Mouse (Mus musculus): ENCODE results near the gene Epha5. TPM values are rescaled to one million over a fixed set of nuclear protein-coding genes. Genes with fewer than 3 reads are reported as not detected.

The Epha5 gene
- total and polyA plus RNA-seq, 2 experiments from 2014 or later: 55.7 to 68.0 TPM

- Histone ChIP-seq H3K27ac (no peak overlapping the region), H3K4me2 (ENCODE audit: low read depth, low read length) (no peak overlapping the region), H3K9me3 (ENCODE audit: low read length) (no peaks in the 10 kb centered on the region), H3K9ac (replicated peaks; ENCODE audit: low read length) (no peak overlapping the region), H3K4me3 (ENCODE audit: low read length) (no peak overlapping the region), H3K27me3 (ENCODE audit: insufficient read depth, low read length) (no peaks in the 10 kb centered on the region), H3K36me3 (ENCODE audit: insufficient read depth, low read length) (no peaks in the 10 kb centered on the region), H3K4me1 (ENCODE audit: insufficient read depth, low read length) (no peaks in the 10 kb centered on the region)
- no peak for TF ChIP-seq CTCF (IDR thresholded peaks at IDR 0.05; ENCODE audit: low read depth)
- WGBS: 92% methylated on average over 2 of the region's 2 CpGs
- no peak for DNase-seq (ENCODE audit: low spot score)
- ATAC-seq: no peak
These were observed 70.3 kb downstream of the Epha5 start for GRCm38 (mm10) chr5:84346728-84347499.

GRCm38 (mm10) chr5:84335834-84336465, 81.2 kb downstream of the Epha5 start:
- Histone ChIP-seq H3K4me2 (ENCODE audit: low read depth, low read length) (no peak overlapping the region), H3K27ac (no peak overlapping the region), H3K4me1 (ENCODE audit: insufficient read depth, low read length) (no peaks in the 10 kb centered on the region), H3K36me3 (ENCODE audit: insufficient read depth, low read length) (no peaks in the 10 kb centered on the region), H3K9ac (replicated peaks; ENCODE audit: low read length) (no peak overlapping the region), H3K4me3 (ENCODE audit: low read length) (no peak overlapping the region), H3K9me3 (ENCODE audit: low read length) (no peaks in the 10 kb centered on the region), H3K27me3 (ENCODE audit: insufficient read depth, low read length) (no peaks in the 10 kb centered on the region)
- ATAC-seq (no peak), DNase-seq (ENCODE audit: low spot score) (no peak)
- 76% methylated on average over 3 of the region's 3 CpGs for WGBS
- TF ChIP-seq CTCF (IDR thresholded peaks at IDR 0.05; ENCODE audit: low read depth): no peak

- no peak overlapping the region for H3K4me3 ChIP-seq (ENCODE audit: low read length)
- no peak overlapping the region for H3K27ac ChIP-seq
- TF ChIP-seq CTCF (IDR thresholded peaks at IDR 0.05; ENCODE audit: low read depth): no peak
- no peaks in the 10 kb centered on the region for H3K27me3 ChIP-seq (ENCODE audit: insufficient read depth, low read length)
- ATAC-seq: no peak
- H3K4me2 ChIP-seq (ENCODE audit: low read depth, low read length): no peak overlapping the region
- no peak overlapping the region for H3K9ac ChIP-seq (replicated peaks; ENCODE audit: low read length)
- no peaks in the 10 kb centered on the region for H3K36me3 ChIP-seq (ENCODE audit: insufficient read depth, low read length)
- H3K4me1 ChIP-seq (ENCODE audit: insufficient read depth, low read length): no peaks in the 10 kb centered on the region
- WGBS: 79% methylated on average over 6 of the region's 6 CpGs
- H3K9me3 ChIP-seq (ENCODE audit: low read length): no peaks in the 10 kb centered on the region
- DNase-seq (ENCODE audit: low spot score): no peak
These were observed 82.7 kb downstream of the Epha5 start for GRCm38 (mm10) chr5:84334481-84334880.

DNA sequence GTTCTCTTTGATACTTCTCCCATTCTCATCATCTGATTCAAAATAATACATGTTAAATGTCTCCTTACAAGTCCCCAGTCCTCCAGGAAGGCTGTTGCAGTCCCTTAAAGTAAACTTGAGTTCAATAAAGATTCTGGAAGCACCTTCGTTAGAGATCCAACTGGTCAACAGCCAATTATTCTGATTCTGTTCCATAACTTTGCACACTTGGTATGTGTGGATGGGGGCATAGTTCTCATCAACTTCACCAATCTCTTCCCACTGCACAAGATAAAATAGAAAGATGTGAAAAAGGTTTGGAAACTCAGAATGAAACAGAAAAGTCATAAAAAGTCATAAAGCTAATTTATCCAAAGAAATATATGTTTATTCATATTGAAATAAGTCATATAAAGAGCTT, 85.6 kb downstream of the Epha5 start:
- no peak overlapping the region for H3K4me3 ChIP-seq (ENCODE audit: low read length)
- no peaks in the 10 kb centered on the region for H3K27me3 ChIP-seq (ENCODE audit: insufficient read depth, low read length)
- DNase-seq (ENCODE audit: low spot score) (no peak), ATAC-seq (no peak)
- H3K4me1 ChIP-seq (ENCODE audit: insufficient read depth, low read length): no peaks in the 10 kb centered on the region
- 80% methylated on average over 1 of the region's 1 CpGs for WGBS
- no peaks in the 10 kb centered on the region for H3K9me3 ChIP-seq (ENCODE audit: low read length)
- no peak overlapping the region for H3K27ac ChIP-seq
- TF ChIP-seq CTCF (IDR thresholded peaks at IDR 0.05; ENCODE audit: low read depth): no peak
- no peak overlapping the region for H3K4me2 ChIP-seq (ENCODE audit: low read depth, low read length)
- H3K36me3 ChIP-seq (ENCODE audit: insufficient read depth, low read length): no peaks in the 10 kb centered on the region
- no peak overlapping the region for H3K9ac ChIP-seq (replicated peaks; ENCODE audit: low read length)

- Histone ChIP-seq H3K9me3 (ENCODE audit: low read length) (no peaks in the 10 kb centered on the region), H3K4me2 (ENCODE audit: low read depth, low read length) (no peak overlapping the region), H3K9ac (replicated peaks; ENCODE audit: low read length) (no peak overlapping the region), H3K27me3 (ENCODE audit: insufficient read depth, low read length) (no peaks in the 10 kb centered on the region), H3K4me1 (ENCODE audit: insufficient read depth, low read length) (no peaks in the 10 kb centered on the region; the same call in 1 of the 2 replicates), H3K4me3 (ENCODE audit: low read length) (no peak overlapping the region), H3K36me3 (ENCODE audit: insufficient read depth, low read length) (no peaks in the 10 kb centered on the region), H3K27ac (no peak overlapping the region)
- DNase-seq (ENCODE audit: low spot score) (no peak), ATAC-seq (no peak)
- TF ChIP-seq CTCF (IDR thresholded peaks at IDR 0.05; ENCODE audit: low read depth): no peak
- 38% methylated on average over 1 of the region's 1 CpGs for WGBS
These were observed 96.6 kb downstream of the Epha5 start for GRCm38 (mm10) chr5:84320553-84320952.

DNA sequence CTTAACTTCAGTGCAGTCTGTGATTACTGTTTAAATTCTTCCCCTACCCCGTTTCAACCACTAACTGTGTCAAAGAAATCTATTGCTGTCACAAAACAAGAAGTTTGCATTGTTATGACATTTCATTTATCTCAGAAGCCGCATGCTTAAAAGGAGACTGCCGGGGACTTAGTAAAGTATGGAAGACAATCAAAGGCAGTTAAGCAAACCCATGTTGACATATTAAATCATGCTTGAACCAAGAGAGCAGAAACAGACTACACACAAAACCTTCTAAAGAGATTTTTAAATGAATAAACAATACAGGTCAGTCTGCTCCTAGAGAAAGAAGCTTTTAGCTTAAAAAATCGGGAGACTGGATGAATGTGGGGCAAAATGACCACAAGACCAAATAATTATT, 97.0 kb downstream of the Epha5 start:
- Histone ChIP-seq H3K36me3 (ENCODE audit: insufficient read depth, low read length) (no peaks in the 10 kb centered on the region), H3K27me3 (ENCODE audit: insufficient read depth, low read length) (no peaks in the 10 kb centered on the region), H3K27ac (no peak overlapping the region), H3K4me1 (ENCODE audit: insufficient read depth, low read length) (no peaks in the 10 kb centered on the region; the same call in 1 of the 2 replicates), H3K4me2 (ENCODE audit: low read depth, low read length) (no peak overlapping the region), H3K9me3 (ENCODE audit: low read length) (no peaks in the 10 kb centered on the region), H3K9ac (replicated peaks; ENCODE audit: low read length) (no peak overlapping the region), H3K4me3 (ENCODE audit: low read length) (no peak overlapping the region)
- 18% methylated on average over 4 of the region's 4 CpGs for WGBS
- no peak for TF ChIP-seq CTCF (IDR thresholded peaks at IDR 0.05; ENCODE audit: low read depth)
- no peak for DNase-seq (ENCODE audit: low spot score)
- no peak for ATAC-seq

Measured in hindbrain, postnatal 0 days (tissue).